Mouse (Mus musculus) monocyte, adult 2 months (primary cell): ENCODE measurements around the gene Pxn.
"Not testable (repeated sequence)": the region's sequence is repeated elsewhere in the genome, so short reads cannot be mapped to it uniquely, and the experiment has no call there.

ENCODE experiments used
- DNase-seq, 2 experiments: peaks; one replicate each; pipeline ENCODE4 v3.0.0; 2022; ENCODE audit warnings: low spot score in 2 of 2, low read depth in 1 of 2

The Pxn gene

DNA sequence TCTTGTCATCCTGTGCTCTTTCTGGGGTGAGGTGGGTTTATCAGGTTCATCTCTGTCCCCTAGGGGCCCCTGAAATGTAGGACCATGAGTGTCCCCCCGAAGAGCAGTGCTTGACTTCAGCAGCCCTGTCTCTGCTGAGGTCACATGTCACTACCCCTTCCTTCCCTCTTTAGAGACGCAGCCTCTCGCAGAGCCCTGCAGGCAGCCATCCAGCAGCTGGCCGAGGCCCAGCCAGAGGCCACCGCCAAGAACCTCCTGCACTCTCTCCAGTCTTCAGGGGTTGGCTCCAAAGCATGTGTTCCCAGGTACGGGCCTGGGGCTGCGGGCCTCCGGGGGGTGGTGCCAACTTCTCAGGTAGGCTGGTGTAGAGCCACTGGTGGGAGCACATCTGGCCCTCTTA, 68.5 kb downstream of the Pxn start:
- DNase-seq, result no peak

DNA sequence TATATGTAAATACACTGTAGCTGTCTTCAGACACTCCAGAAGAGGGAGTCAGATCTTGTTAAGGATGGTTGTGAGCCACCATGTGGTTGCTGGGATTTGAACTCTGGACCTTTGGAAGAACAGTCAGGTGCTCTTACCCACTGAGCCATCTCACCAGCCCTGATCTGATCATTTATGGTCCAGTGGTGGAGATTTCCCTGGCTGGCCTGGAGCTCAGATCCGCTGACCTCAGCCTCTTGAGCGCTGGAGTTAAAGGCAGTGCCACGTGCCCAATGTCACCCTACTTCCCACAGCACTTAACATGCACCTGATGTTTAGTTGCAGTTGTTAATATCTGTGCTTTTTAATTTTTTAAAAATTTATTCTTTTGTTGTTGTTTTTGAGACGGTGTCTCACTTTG, 71.2 kb downstream of the Pxn start:
- DNase-seq, result not testable (repeated sequence)

DNA sequence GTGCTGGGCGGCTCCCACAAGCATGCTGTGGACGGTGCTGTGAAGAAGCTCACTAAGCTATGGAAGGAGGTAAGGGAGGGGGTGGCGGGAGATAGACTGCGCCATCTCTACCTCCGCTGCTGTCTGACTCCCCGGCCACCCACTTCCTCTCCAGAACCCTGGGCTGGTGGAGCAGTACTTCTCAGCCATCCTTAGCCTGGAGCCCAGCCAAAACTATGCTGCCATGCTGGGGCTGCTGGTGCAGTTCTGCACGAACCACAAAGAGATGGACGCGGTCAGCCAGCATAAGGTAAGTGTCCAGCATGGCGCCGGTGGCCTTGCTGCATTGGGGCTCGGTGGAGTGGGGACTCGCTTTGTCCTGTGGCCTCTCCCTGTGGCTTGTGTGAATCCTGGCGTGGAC, 72.4 kb downstream of the Pxn start:
- DNase-seq, result no peak

GRCm38 (mm10) chr5:115579363-115579762, 72.9 kb downstream of the Pxn start:
- no peak for DNase-seq

DNA sequence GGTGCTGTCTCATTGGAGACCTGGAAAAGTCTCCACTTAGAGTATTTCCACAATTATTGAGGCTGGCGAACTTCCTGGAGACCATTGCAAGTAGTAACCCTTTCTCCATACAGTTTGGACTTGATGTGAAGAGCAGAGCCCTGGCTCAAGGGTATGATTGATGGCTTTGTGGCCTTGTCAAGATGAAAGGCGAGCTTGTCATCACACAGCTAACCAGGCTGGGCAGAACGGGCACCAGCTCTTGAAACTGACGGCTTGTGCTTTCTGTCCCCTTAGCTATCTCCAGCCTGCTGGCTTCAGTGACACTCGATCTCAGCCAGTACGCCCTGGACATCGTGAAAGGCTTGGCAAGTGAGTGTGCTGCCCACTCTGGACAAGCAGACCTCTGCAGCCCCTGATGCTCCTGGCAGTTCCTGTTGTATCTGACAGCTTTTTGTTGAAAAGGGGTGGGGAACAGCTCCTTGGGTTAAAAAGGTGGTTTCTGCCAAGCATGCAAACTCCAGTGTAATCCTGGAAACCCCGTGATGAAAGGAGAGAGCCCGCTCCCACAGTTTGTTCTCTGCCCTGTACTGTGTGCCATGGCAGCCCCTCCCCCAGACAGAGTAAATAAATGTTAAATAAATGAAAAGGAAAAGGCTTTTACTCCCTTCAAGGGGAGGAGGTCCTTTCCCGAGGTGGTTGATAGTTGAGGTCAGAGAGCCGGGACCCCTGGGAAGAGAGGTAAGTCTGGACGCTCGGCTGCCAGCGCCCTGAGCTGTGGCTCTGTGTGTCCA, 73.9 kb downstream of the Pxn start:
- DNase-seq, result no peak

DNA sequence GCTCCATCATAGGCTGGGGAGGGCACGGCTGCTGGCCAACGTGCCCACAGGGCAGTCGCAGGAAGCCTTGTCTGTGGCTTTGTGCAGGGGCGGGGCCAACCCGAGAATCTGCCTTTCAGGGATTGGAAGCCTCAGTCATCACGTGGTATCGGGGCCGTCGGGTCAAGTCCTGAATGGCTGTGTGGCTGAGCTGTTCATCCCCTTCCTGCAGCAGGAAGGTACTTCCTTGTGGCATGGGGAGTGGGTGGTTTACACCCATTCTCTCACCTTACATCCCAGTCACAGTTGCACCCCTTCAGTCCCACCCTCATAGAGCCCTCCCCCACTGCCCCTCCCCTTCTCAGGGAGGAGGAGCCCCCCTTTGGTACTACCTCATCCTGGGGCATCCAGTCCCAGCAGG, 75.2 kb downstream of the Pxn start:
- DNase-seq, result no peak

GRCm38 (mm10) chr5:115585616-115586015, 79.1 kb downstream of the Pxn start:
- DNase-seq, result no peak

GRCm38 (mm10) chr5:115586166-115586565, 79.7 kb downstream of the Pxn start:
- no peak for DNase-seq

- no peak for DNase-seq
Measured at GRCm38 (mm10) chr5:115586780-115587179, 80.3 kb downstream of the Pxn start.

GRCm38 (mm10) chr5:115591028-115591427, 84.6 kb downstream of the Pxn start:
- DNase-seq, result no peak

DNA sequence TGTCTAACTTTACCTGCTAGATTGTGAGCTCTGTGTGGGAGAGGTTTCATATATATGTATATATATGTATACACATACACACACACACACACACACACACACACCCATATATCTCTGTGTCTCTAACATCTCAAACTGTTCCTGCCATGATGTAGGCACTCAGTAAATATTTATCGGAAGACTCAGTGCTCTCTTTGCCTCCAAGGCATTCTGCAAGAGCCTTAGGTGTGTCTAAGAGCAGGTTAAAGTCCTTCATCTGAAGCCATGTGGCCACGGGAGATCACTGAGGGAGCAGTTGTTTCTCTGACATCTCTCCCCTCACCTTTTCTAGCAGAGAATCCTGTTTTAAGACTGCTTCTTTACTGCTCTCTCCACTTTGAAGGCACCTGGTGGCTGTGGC, 85.0 kb downstream of the Pxn start:
- DNase-seq, result no peak

GRCm38 (mm10) chr5:115603561-115603960, 97.1 kb downstream of the Pxn start:
- no peak for DNase-seq
